Mouse (Mus musculus) liver, embryonic 13.5 days (tissue): ENCODE measurements around the gene Kazn. TPM values are rescaled to one million over a fixed set of nuclear protein-coding genes. Genes with fewer than 3 reads are reported as not detected.

Source experiments
- ATAC-seq: fragments of 200-750 bp; cut with Nextera tagmentation; 2 replicates; pipeline ENCODE4 v1.8.0; 2017; ENCODE audit warnings: low read depth, mild to moderate bottlenecking, moderate number of reproducible peaks, moderate library complexity
- DNase-seq: peaks from one replicate; pipeline ENCODE4 v3.0.0; 2022
- H3K27ac ChIP-seq: fragments of 300-500 bp; sonication (generic); 2 replicates; pipeline ENCODE4 v1.5.1; 2015; ENCODE audit warnings: moderate library complexity, mild to moderate bottlenecking, inconsistent platforms
- H3K27me3 ChIP-seq: fragments of 300-500 bp; sonication (generic); 2 replicates; pipeline ENCODE4 v1.6.1; 2015; ENCODE audit warnings: mild to moderate bottlenecking, inconsistent platforms
- H3K36me3 ChIP-seq: fragments of 300-500 bp; sonication (generic); 2 replicates; pipeline ENCODE4 v1.6.1; 2015; ENCODE audit warnings: mild to moderate bottlenecking, inconsistent platforms
- H3K4me1 ChIP-seq: fragments of 300-500 bp; sonication (generic); replicated peaks from 2 replicates; pipeline ENCODE4 v1.6.1; 2015; ENCODE audit warnings: inconsistent platforms
- H3K4me2 ChIP-seq: fragments of 300-500 bp; sonication (generic); 2 replicates; pipeline ENCODE4 v1.6.1; 2015; ENCODE audit warnings: inconsistent platforms, mild to moderate bottlenecking, moderate library complexity
- H3K4me3 ChIP-seq: fragments of 300-500 bp; sonication (generic); replicated peaks from 2 replicates; pipeline ENCODE4 v1.5.1; 2015; ENCODE audit warnings: mild to moderate bottlenecking, inconsistent platforms
- H3K9ac ChIP-seq: fragments of 300-500 bp; sonication (generic); 2 replicates; pipeline ENCODE4 v1.6.1; 2015; ENCODE audit warnings: mild to moderate bottlenecking, inconsistent platforms
- H3K9me3 ChIP-seq: fragments of 300-500 bp; sonication (generic); replicated peaks from 2 replicates; pipeline ENCODE4 v1.6.1; 2016; ENCODE audit warnings: inconsistent platforms
- WGBS: fragments of 180-500 bp; shearing (Covaris S2); methylation state at CpG from one replicate; pipeline ENCODE4 v1.1.7; 2015; ENCODE audit not compliant: insufficient replicate concordance; 5-methylcytosine and 5-hydroxymethylcytosine counted together
- polyA plus RNA-seq: library from polyadenylated mRNA; unstranded; fragments of >200 nt; fragmentation: Nextera tagmentation; extraction: Ambion mirVana; gene quantifications from 2 replicates; pipeline ENCODE4 v1.2.1, GENCODE M21; 2015

Gene Kazn
- polyA plus RNA-seq, 1 experiment from 2014 or later, result 0.65 TPM

GRCm38 (mm10) chr4:142217048-142217447, 22.2 kb downstream of the Kazn start:
- Histone ChIP-seq H3K27ac (no peak overlapping the region), H3K4me1 (peaks cover 28% of the 10 kb centered on the region), H3K9ac (no peak overlapping the region), H3K27me3 (no peaks in the 10 kb centered on the region), H3K4me3 (no peak overlapping the region), H3K4me2 (no peak overlapping the region), H3K9me3 (no peaks in the 10 kb centered on the region), H3K36me3 (no peaks in the 10 kb centered on the region)
- ATAC-seq (no peak), DNase-seq (no peak)
- WGBS, result 75% methylated on average over 6 of the region's 6 CpGs

- no peak overlapping the region for H3K9ac ChIP-seq
- H3K27me3 ChIP-seq, result no peaks in the 10 kb centered on the region
- H3K4me1 ChIP-seq, result peaks cover 17% of the 10 kb centered on the region
- no peaks in the 10 kb centered on the region for H3K36me3 ChIP-seq
- DNase-seq (no peak), ATAC-seq (0 out of 2 replicates have a peak, but pooled peaks have one; percentile 16)
- no peak overlapping the region for H3K27ac ChIP-seq
- H3K4me2 ChIP-seq, result no peak overlapping the region
- H3K4me3 ChIP-seq, result no peak overlapping the region
- WGBS, result 63% methylated on average over 7 of the region's 7 CpGs
- no peaks in the 10 kb centered on the region for H3K9me3 ChIP-seq
These were observed 23.4 kb downstream of the Kazn start for GRCm38 (mm10) chr4:142215760-142216159.

- H3K4me1 ChIP-seq, result peaks cover 16% of the 10 kb centered on the region
- H3K4me3 ChIP-seq, result no peak overlapping the region
- WGBS, result 58% methylated on average over 6 of the region's 6 CpGs
- ATAC-seq (no peak), DNase-seq (no peak)
- no peak overlapping the region for H3K27ac ChIP-seq
- H3K9me3 ChIP-seq, result no peaks in the 10 kb centered on the region
- H3K27me3 ChIP-seq, result no peaks in the 10 kb centered on the region
- no peaks in the 10 kb centered on the region for H3K36me3 ChIP-seq
- H3K9ac ChIP-seq, result no peak overlapping the region
- H3K4me2 ChIP-seq, result no peak overlapping the region
These were observed 24.7 kb downstream of the Kazn start for GRCm38 (mm10) chr4:142214532-142214931.

- Histone ChIP-seq H3K4me3 (no peak overlapping the region), H3K4me1 (peaks cover 16% of the 10 kb centered on the region), H3K36me3 (no peaks in the 10 kb centered on the region), H3K4me2 (no peak overlapping the region), H3K9me3 (no peaks in the 10 kb centered on the region), H3K27ac (no peak overlapping the region), H3K9ac (no peak overlapping the region), H3K27me3 (no peaks in the 10 kb centered on the region)
- ATAC-seq (no peak), DNase-seq (no peak)
- 74% methylated on average over 9 of the region's 9 CpGs for WGBS
These were observed 26.8 kb downstream of the Kazn start for GRCm38 (mm10) chr4:142212425-142212824.

- DNase-seq (no peak), ATAC-seq (no peak)
- Histone ChIP-seq H3K4me1 (peaks cover 6% of the 10 kb centered on the region; the same call in 1 of the 2 replicates), H3K27ac (no peak overlapping the region), H3K9me3 (no peaks in the 10 kb centered on the region), H3K4me3 (no peak overlapping the region), H3K27me3 (no peaks in the 10 kb centered on the region), H3K9ac (no peak overlapping the region), H3K4me2 (no peak overlapping the region), H3K36me3 (no peaks in the 10 kb centered on the region)
- 46% methylated on average over 9 of the region's 9 CpGs for WGBS
These were observed 29.3 kb downstream of the Kazn start for GRCm38 (mm10) chr4:142209884-142210283.

GRCm38 (mm10) chr4:142209476-142209875, 29.7 kb downstream of the Kazn start:
- H3K9me3 ChIP-seq, result no peaks in the 10 kb centered on the region
- 63% methylated on average over 7 of the region's 7 CpGs for WGBS
- peaks cover 2% of the 10 kb centered on the region; the same call in 1 of the 2 replicates for H3K4me1 ChIP-seq
- no peak overlapping the region for H3K27ac ChIP-seq
- H3K9ac ChIP-seq, result no peak overlapping the region
- H3K4me2 ChIP-seq, result no peak overlapping the region
- H3K36me3 ChIP-seq, result no peaks in the 10 kb centered on the region
- no peaks in the 10 kb centered on the region for H3K27me3 ChIP-seq
- ATAC-seq (no peak), DNase-seq (no peak)
- no peak overlapping the region for H3K4me3 ChIP-seq

GRCm38 (mm10) chr4:142205693-142206092, 33.5 kb downstream of the Kazn start:
- DNase-seq, result no peak
- Histone ChIP-seq H3K4me2 (no peak overlapping the region), H3K4me1 (no peaks in the 10 kb centered on the region), H3K9me3 (no peaks in the 10 kb centered on the region), H3K4me3 (no peak overlapping the region), H3K9ac (no peak overlapping the region), H3K27ac (no peak overlapping the region), H3K27me3 (no peaks in the 10 kb centered on the region), H3K36me3 (no peaks in the 10 kb centered on the region)
- no peak for ATAC-seq
- WGBS, result 81% methylated on average over 6 of the region's 6 CpGs

GRCm38 (mm10) chr4:142196626-142197025, 42.6 kb downstream of the Kazn start:
- no peak for ATAC-seq

GRCm38 (mm10) chr4:142193780-142194179, 45.4 kb downstream of the Kazn start:
- no peak overlapping the region for H3K9ac ChIP-seq

More at GRCm38 (mm10) chr4:142196626-142197025, 42.6 kb downstream of the Kazn start:
- Histone ChIP-seq H3K9me3 (no peaks in the 10 kb centered on the region), H3K36me3 (no peaks in the 10 kb centered on the region), H3K4me1 (no peaks in the 10 kb centered on the region), H3K4me2 (no peak overlapping the region), H3K4me3 (no peak overlapping the region), H3K9ac (no peak overlapping the region), H3K27me3 (no peaks in the 10 kb centered on the region), H3K27ac (no peak overlapping the region)
- 59% methylated on average over 6 of the region's 6 CpGs for WGBS
- DNase-seq, result no peak

GRCm38 (mm10) chr4:142193151-142193578, 46.0 kb downstream of the Kazn start:
- H3K4me2 ChIP-seq, result no peak overlapping the region
- H3K4me1 ChIP-seq, result no peaks in the 10 kb centered on the region
- no peaks in the 10 kb centered on the region for H3K27me3 ChIP-seq
- no peak for ATAC-seq
- 69% methylated on average over 8 of the region's 8 CpGs for WGBS
- H3K4me3 ChIP-seq, result no peak overlapping the region
- no peak overlapping the region for H3K27ac ChIP-seq
- no peaks in the 10 kb centered on the region for H3K9me3 ChIP-seq
- no peak overlapping the region for H3K9ac ChIP-seq
- DNase-seq, result no peak
- no peaks in the 10 kb centered on the region for H3K36me3 ChIP-seq

More at GRCm38 (mm10) chr4:142193780-142194179, 45.4 kb downstream of the Kazn start:
- H3K4me1 ChIP-seq, result no peaks in the 10 kb centered on the region
- no peaks in the 10 kb centered on the region for H3K27me3 ChIP-seq
- H3K27ac ChIP-seq, result no peak overlapping the region
- DNase-seq (no peak), ATAC-seq (no peak)
- no peaks in the 10 kb centered on the region for H3K9me3 ChIP-seq
- no peak overlapping the region for H3K4me2 ChIP-seq
- WGBS, result 70% methylated on average over 7 of the region's 7 CpGs
- H3K36me3 ChIP-seq, result no peaks in the 10 kb centered on the region
- H3K4me3 ChIP-seq, result no peak overlapping the region

- Histone ChIP-seq H3K9ac (no peak overlapping the region), H3K4me1 (no peaks in the 10 kb centered on the region), H3K27me3 (no peaks in the 10 kb centered on the region), H3K9me3 (no peaks in the 10 kb centered on the region), H3K27ac (no peak overlapping the region), H3K36me3 (no peaks in the 10 kb centered on the region), H3K4me3 (no peak overlapping the region), H3K4me2 (no peak overlapping the region)
- WGBS, result 74% methylated on average over 8 of the region's 8 CpGs
- no peak for DNase-seq
- ATAC-seq, result no peak
These were observed 49.2 kb downstream of the Kazn start for GRCm38 (mm10) chr4:142189960-142190359.

- Histone ChIP-seq H3K27me3 (no peaks in the 10 kb centered on the region), H3K9me3 (no peaks in the 10 kb centered on the region), H3K36me3 (no peaks in the 10 kb centered on the region), H3K4me2 (no peak overlapping the region), H3K27ac (no peak overlapping the region), H3K4me3 (no peak overlapping the region), H3K4me1 (0 out of 2 replicates have a peak, but pooled peaks cover 3% of the 10 kb centered on the region), H3K9ac (no peak overlapping the region)
- no peak for ATAC-seq
- 62% methylated on average over 2 of the region's 2 CpGs for WGBS
- DNase-seq, result no peak
These were observed 50.7 kb downstream of the Kazn start for GRCm38 (mm10) chr4:142188501-142188900.
